ENCODE assay signal across 34 mouse cellular contexts in genomic region chr11:101950021-101950420, GRCm38 (mm10). TPM values are rescaled to one million over a fixed set of nuclear protein-coding genes. Genes with fewer than 3 reads are reported as not detected.
"Had no signal": no experiment of that assay in that cellular context is flagged by ENCODE, and none has a peak within 500 bp of the region (broad histone marks: within the 10 kb centered on the region; RNA-seq: fewer than 3 reads in every experiment).

No protein-coding gene starts in this region.

- DNase-seq: gastrocnemius, postnatal 10 days; gastrocnemius, postnatal 25 days; heart, adult 18-20 months; heart, postnatal 4 days; kidney, adult 18-20 months; kidney, adult 8-10 months; kidney, postnatal 10 days; kidney, postnatal 25 days; kidney, postnatal 4 days; liver; liver, embryonic 13.5 days; liver, postnatal 0 days had no signal

- ATAC-seq: hindbrain, embryonic 16.5 days; inflammation-experienced regulatory T-cells, adult 6 months; intestine, embryonic 15.5 days; intestine, postnatal 0 days; liver, postnatal 0 days had no signal

- H3K4me3 ChIP-seq: heart, embryonic 13.5 days; heart, embryonic 15.5 days; hindbrain, embryonic 10.5 days; hindbrain, embryonic 12.5 days; intestine, embryonic 15.5 days; layer of hippocampus, adult 2 months; left cerebral cortex, adult 2 months; limb, embryonic 10.5 days; limb, embryonic 12.5 days; liver, embryonic 13.5 days; liver, embryonic 15.5 days had no signal

- H3K27ac ChIP-seq: heart, embryonic 13.5 days; heart, embryonic 15.5 days; hindbrain, embryonic 10.5 days; hindbrain, embryonic 12.5 days; hindbrain, embryonic 14.5 days; intestine, embryonic 15.5 days; layer of hippocampus, adult 2 months; left cerebral cortex, adult 2 months; limb, embryonic 10.5 days; limb, embryonic 12.5 days; liver, embryonic 13.5 days; liver, embryonic 15.5 days had no signal

RNA-seq across cellular contexts. Expression of gene Sost, which starts 16.8 kb away (rescaled TPM):
- total RNA-seq: gastrocnemius, postnatal 25 days; granulocyte monocyte progenitor cell, adult 5-6 weeks; layer of hippocampus, adult 2 months; layer of hippocampus, postnatal 25 days; left cerebral cortex, adult 2 months; left cerebral cortex, postnatal 14 days had no signal

RNA-seq across cellular contexts. Expression of gene Cfap97d1, which starts 34.1 kb away (rescaled TPM):
- total RNA-seq: gastrocnemius, postnatal 10 days; gastrocnemius, postnatal 25 days; gastrocnemius, postnatal 4 days; granulocyte monocyte progenitor cell, adult 5-6 weeks; heart, adult 18-20 months; heart, adult 8-10 months; heart, postnatal 25 days; heart, postnatal 4 days; layer of hippocampus, adult 2 months; layer of hippocampus, postnatal 10 days; layer of hippocampus, postnatal 25 days; left cerebral cortex, adult 2 months; left cerebral cortex, postnatal 14 days; left cerebral cortex, postnatal 36 days had no signal

RNA-seq across cellular contexts. Expression of gene Meox1, which starts 55.8 kb away (rescaled TPM):
- total RNA-seq: granulocyte monocyte progenitor cell, adult 5-6 weeks had no signal
